Comparison of ENCODE assay signal across 9 mouse cellular contexts in the genomic region with DNA sequence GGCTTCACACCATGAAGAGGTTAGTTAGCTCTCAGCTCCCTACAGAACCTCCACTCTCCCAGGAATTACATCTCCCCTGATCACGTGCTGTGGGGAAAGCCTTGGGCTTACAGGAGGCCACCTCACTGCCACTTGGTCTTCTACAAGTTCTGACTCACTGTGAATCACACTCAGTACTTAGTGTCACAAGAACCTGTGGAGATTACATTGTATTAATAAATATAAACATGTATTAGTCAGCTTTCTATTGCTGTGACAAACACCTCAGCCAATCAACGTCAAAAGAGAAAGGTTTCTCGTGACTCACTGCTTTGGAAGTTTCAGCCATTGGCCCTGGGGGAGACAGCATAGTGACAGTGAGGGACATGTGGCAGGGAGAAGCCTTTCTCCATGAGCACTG.
"Had no signal": no experiment of that assay in that cellular context is flagged by ENCODE, and none has a peak within 500 bp of the region (broad histone marks: within the 10 kb centered on the region; RNA-seq: fewer than 3 reads in every experiment).

No protein-coding gene starts in this region.

- H3K27me3 ChIP-seq: limb, embryonic 12.5 days; liver, embryonic 13.5 days; lung, embryonic 15.5 days; midbrain, embryonic 13.5 days; neural tube, embryonic 15.5 days had no signal

- ATAC-seq: liver, postnatal 0 days; midbrain, embryonic 13.5 days had no signal

- DNase-seq: kidney, postnatal 4 days; liver; liver, embryonic 13.5 days; liver, postnatal 0 days; thymus, postnatal 14 days had no signal
